Mouse (Mus musculus) ovary, postnatal 10 days (tissue): ENCODE results near the gene Ipo9.

Source experiments
- DNase-seq: peaks from one replicate; pipeline ENCODE4 v3.0.0; 2022; ENCODE audit warnings: low spot score

The Ipo9 gene

GRCm38 (mm10) chr1:135429901-135430668 is at the start of gene Ipo9:
TSS of gene Ipo9 (minus strand) at chr1:135430499.
- DNase-seq = peak; percentile 85

- no peak for DNase-seq
Measured at GRCm38 (mm10) chr1:135475571-135475895, 45.2 kb upstream of the Ipo9 start.

- DNase-seq = no peak
Measured at GRCm38 (mm10) chr1:135474861-135475570, 44.7 kb upstream of the Ipo9 start.

GRCm38 (mm10) chr1:135472536-135472935 is 42.2 kb upstream of the Ipo9 start:
- no peak for DNase-seq

GRCm38 (mm10) chr1:135471742-135472141 is 41.4 kb upstream of the Ipo9 start:
- DNase-seq = no peak

- DNase-seq = no peak
Measured at GRCm38 (mm10) chr1:135470546-135470945, 40.2 kb upstream of the Ipo9 start.

- no peak for DNase-seq
Measured at GRCm38 (mm10) chr1:135467462-135467861, 37.2 kb upstream of the Ipo9 start.

GRCm38 (mm10) chr1:135466935-135467334 is 36.6 kb upstream of the Ipo9 start:
- no peak for DNase-seq

GRCm38 (mm10) chr1:135465734-135466133 is 35.4 kb upstream of the Ipo9 start:
- DNase-seq = no peak

- DNase-seq = no peak
Measured at GRCm38 (mm10) chr1:135462736-135463135, 32.4 kb upstream of the Ipo9 start.

GRCm38 (mm10) chr1:135462304-135462703 is 32.0 kb upstream of the Ipo9 start:
- DNase-seq = no peak

GRCm38 (mm10) chr1:135461097-135461730 is 30.9 kb upstream of the Ipo9 start:
- peak; percentile 57 for DNase-seq

- no peak for DNase-seq
Measured at GRCm38 (mm10) chr1:135460521-135460920, 30.2 kb upstream of the Ipo9 start.

- DNase-seq = no peak
Measured at GRCm38 (mm10) chr1:135457860-135458259, 27.6 kb upstream of the Ipo9 start.

GRCm38 (mm10) chr1:135452259-135452658 is 22.0 kb upstream of the Ipo9 start:
- DNase-seq = no peak

GRCm38 (mm10) chr1:135451419-135451818 is 21.1 kb upstream of the Ipo9 start:
- no peak for DNase-seq

GRCm38 (mm10) chr1:135449876-135450275 is 19.6 kb upstream of the Ipo9 start:
- DNase-seq = no peak

- no peak for DNase-seq
Measured at GRCm38 (mm10) chr1:135448940-135449339, 18.6 kb upstream of the Ipo9 start.

GRCm38 (mm10) chr1:135443506-135443905 is 13.2 kb upstream of the Ipo9 start:
- no peak for DNase-seq

- DNase-seq = no peak
Measured at GRCm38 (mm10) chr1:135441861-135442260, 11.6 kb upstream of the Ipo9 start.

GRCm38 (mm10) chr1:135440986-135441385 is 10.7 kb upstream of the Ipo9 start:
- DNase-seq = no peak

- no peak for DNase-seq
Measured at GRCm38 (mm10) chr1:135438801-135439200, 8.5 kb upstream of the Ipo9 start.

- no peak for DNase-seq
Measured at GRCm38 (mm10) chr1:135435823-135436222, 5.5 kb upstream of the Ipo9 start.
